Mouse (Mus musculus) embryo, embryonic 11.5 days (tissue): ENCODE results near the gene S1pr3.
A peak's percentile ranks its signal among the peaks of the same experiment; 100 is the strongest.

Experiments
- DNase-seq: peaks from one replicate; pipeline ENCODE4 v3.0.0-alpha.2; 2012; ENCODE audit warnings: low read depth, low spot score

Gene S1pr3

GRCm38 (mm10) chr13:51408519-51409001, at the start of gene S1pr3:
S1pr3 (plus strand) TSS chr13:51408639.
- peak; percentile 71 for DNase-seq

GRCm38 (mm10) chr13:51360441-51360962, 47.9 kb upstream of the S1pr3 start:
- no peak for DNase-seq

- DNase-seq: no peak
Measured at GRCm38 (mm10) chr13:51363390-51363789, 45.0 kb upstream of the S1pr3 start.

GRCm38 (mm10) chr13:51363985-51364384, 44.5 kb upstream of the S1pr3 start:
- DNase-seq: no peak

GRCm38 (mm10) chr13:51365191-51365590, 43.2 kb upstream of the S1pr3 start:
- DNase-seq: no peak

GRCm38 (mm10) chr13:51368346-51368745, 40.1 kb upstream of the S1pr3 start:
- DNase-seq: no peak

GRCm38 (mm10) chr13:51369354-51369753, 39.1 kb upstream of the S1pr3 start:
- no peak for DNase-seq

GRCm38 (mm10) chr13:51373086-51373485, 35.4 kb upstream of the S1pr3 start:
- DNase-seq: no peak

- DNase-seq: no peak
Measured at GRCm38 (mm10) chr13:51374026-51374807, 34.2 kb upstream of the S1pr3 start.

GRCm38 (mm10) chr13:51378126-51378525, 30.3 kb upstream of the S1pr3 start:
- DNase-seq: no peak

GRCm38 (mm10) chr13:51379596-51379995, 28.8 kb upstream of the S1pr3 start:
- peak; percentile 64 for DNase-seq

- DNase-seq: no peak
Measured at GRCm38 (mm10) chr13:51381498-51381897, 26.9 kb upstream of the S1pr3 start.

- DNase-seq: no peak
Measured at GRCm38 (mm10) chr13:51384899-51385298, 23.5 kb upstream of the S1pr3 start.

- no peak for DNase-seq
Measured at GRCm38 (mm10) chr13:51387908-51388307, 20.5 kb upstream of the S1pr3 start.

GRCm38 (mm10) chr13:51390398-51390797, 18.0 kb upstream of the S1pr3 start:
- DNase-seq: no peak

- DNase-seq: no peak
Measured at GRCm38 (mm10) chr13:51391359-51391916, 17.0 kb upstream of the S1pr3 start.

- DNase-seq: no peak
Measured at GRCm38 (mm10) chr13:51392256-51392655, 16.2 kb upstream of the S1pr3 start.

GRCm38 (mm10) chr13:51397861-51398260, 10.6 kb upstream of the S1pr3 start:
- DNase-seq: no peak

- DNase-seq: no peak
Measured at GRCm38 (mm10) chr13:51399562-51399961, 8.9 kb upstream of the S1pr3 start.

GRCm38 (mm10) chr13:51400186-51400719, 8.2 kb upstream of the S1pr3 start:
- DNase-seq: no peak

GRCm38 (mm10) chr13:51400736-51401501, 7.5 kb upstream of the S1pr3 start:
- DNase-seq: no peak

- no peak for DNase-seq
Measured at GRCm38 (mm10) chr13:51404566-51404965, 3.9 kb upstream of the S1pr3 start.
